Mouse (Mus musculus) cortical plate, adult 2 months (tissue): ENCODE data around the gene Psrc1. TPM values are rescaled to one million over a fixed set of nuclear protein-coding genes. Genes with fewer than 3 reads are reported as not detected.

Experiments
- H3K27ac ChIP-seq: fragments of 200-500 bp; 2 replicates; pipeline ENCODE4 v1.5.1; 2012; ENCODE audit warnings: low read length, control low read depth, inconsistent platforms; ENCODE audit not compliant: insufficient read depth
- H3K4me1 ChIP-seq: fragments of 200-500 bp; 2 replicates; pipeline ENCODE4 v1.6.1; 2011; ENCODE audit warnings: low read length; ENCODE audit not compliant: control insufficient read depth, insufficient read depth
- H3K4me3 ChIP-seq: fragments of 200-500 bp; 2 replicates; pipeline ENCODE4 v1.5.1; 2011; ENCODE audit warnings: mild to moderate bottlenecking, low read length, control low read depth; ENCODE audit not compliant: insufficient read depth
- CTCF ChIP-seq: fragments of 200-500 bp; IDR thresholded peaks from 2 replicates; pipeline ENCODE4 v1.5.1; 2011; ENCODE audit warnings: mild to moderate bottlenecking, control low read depth, low read length; ENCODE audit not compliant: insufficient read depth; ENCODE audit errors: extremely low read depth
- POLR2A ChIP-seq: fragments of 200-500 bp; IDR thresholded peaks from 2 replicates; pipeline ENCODE4 v1.6.1; 2011; ENCODE audit warnings: mild to moderate bottlenecking, low read length, control low read depth; ENCODE audit not compliant: insufficient read depth; ENCODE audit errors: extremely low read depth
- polyA plus RNA-seq: library from polyadenylated mRNA; depleted of rRNA; stranded (reverse); fragments of >200 nt; gene quantifications from 2 replicates; pipeline ENCODE4 v1.2.3, GENCODE M21; 2012

The Psrc1 gene
- polyA plus RNA-seq, 1 experiment: 29.9 TPM

- Histone ChIP-seq H3K4me1 (peaks cover 10% of the 10 kb centered on the region), H3K4me3 (peak overlapping the region; percentile 65), H3K27ac (peak overlapping the region; percentile 84; the same call in 1 of the 2 replicates)
- no peak for TF ChIP-seq POLR2A
- no peak for TF ChIP-seq CTCF
Measured at GRCm38 (mm10) chr3:108415831-108416223, 32.2 kb downstream of the Psrc1 start.

DNA sequence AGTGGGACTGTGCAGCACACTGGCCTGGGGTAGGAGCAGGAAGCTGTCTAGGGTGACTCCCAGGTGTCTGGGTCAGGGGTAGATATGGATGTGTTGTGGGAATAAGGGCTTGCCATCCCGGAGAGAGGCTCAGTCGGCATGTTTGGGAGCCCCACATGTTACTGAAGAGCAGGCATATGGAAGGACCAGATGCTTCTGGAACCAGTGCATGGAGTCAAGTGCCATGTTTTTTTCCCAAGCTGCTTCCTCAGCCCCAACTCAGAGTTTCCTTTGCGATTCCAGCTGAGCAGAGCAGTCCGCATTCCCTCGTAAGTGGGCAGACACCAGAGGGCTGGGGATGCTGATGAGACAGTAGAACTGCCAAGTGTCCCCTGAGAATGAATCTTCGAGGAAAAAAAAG is 39.4 kb downstream of the Psrc1 start:
- Histone ChIP-seq H3K27ac (no peak overlapping the region), H3K4me3 (no peak overlapping the region), H3K4me1 (no peaks in the 10 kb centered on the region)
- no peak for TF ChIP-seq CTCF
- TF ChIP-seq POLR2A: no peak

DNA sequence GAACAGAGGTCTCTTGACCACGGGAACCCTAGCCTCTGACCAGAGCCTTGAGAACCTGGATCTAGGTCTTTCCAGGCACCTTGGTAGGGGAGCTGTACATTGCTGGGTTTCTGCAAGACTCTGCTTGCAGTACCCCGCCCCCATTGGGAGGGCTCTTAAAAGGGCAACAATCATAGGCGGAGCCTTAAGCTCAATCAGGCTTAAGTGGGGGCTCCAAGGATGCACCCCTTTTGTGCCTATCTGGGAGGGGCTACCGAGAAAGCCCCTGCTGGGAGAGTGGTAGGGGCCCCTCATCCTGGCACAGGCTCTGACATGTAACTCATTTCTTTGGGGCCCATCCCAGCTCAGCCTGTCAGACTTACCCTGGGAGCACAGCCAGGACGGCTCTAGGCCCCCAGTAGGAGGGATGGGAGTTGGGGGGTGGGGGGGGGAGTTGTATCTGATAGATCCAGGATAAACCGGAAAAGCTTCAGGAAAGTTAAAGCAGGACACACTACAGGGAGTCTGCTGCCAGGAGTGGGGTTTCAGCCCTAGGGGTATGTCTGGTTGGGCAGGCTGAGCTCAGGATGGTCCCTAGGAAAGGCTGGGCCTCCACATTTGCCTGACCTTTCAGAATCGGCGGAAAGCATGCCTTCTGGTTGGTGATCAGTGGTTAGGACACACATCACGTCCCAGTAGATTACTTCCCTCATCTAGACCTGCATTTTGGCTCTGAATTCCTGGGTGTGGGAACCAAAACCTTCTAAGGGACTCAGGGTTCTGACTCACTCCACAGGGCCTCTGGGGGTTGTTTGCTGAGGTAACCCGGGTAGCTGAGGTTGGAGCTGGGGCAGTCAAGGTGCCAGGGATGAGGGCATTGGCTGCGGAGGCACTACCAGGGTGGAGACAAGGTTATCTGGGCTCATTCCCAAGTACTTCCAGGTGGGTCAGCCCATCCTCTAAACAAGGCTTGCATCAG is 40.5 kb downstream of the Psrc1 start:
- Histone ChIP-seq H3K4me3 (0 out of 2 replicates have a peak overlapping the region, but pooled peaks have one; percentile 3), H3K4me1 (no peaks in the 10 kb centered on the region), H3K27ac (no peak overlapping the region)
- TF ChIP-seq POLR2A: 0 out of 2 replicates have a peak, but pooled peaks have one; percentile 30
- no peak for TF ChIP-seq CTCF

- no peak overlapping the region for H3K4me3 ChIP-seq
- no peaks in the 10 kb centered on the region for H3K4me1 ChIP-seq
- no peak overlapping the region for H3K27ac ChIP-seq
- TF ChIP-seq CTCF: no peak
- TF ChIP-seq POLR2A: 0 out of 2 replicates have a peak, but pooled peaks have one; percentile 10
Measured at GRCm38 (mm10) chr3:108424944-108425623, 41.4 kb downstream of the Psrc1 start.

- TF ChIP-seq POLR2A: no peak
- no peak for TF ChIP-seq CTCF
- H3K27ac ChIP-seq: no peak overlapping the region
- no peaks in the 10 kb centered on the region for H3K4me1 ChIP-seq
- H3K4me3 ChIP-seq: no peak overlapping the region
Measured at GRCm38 (mm10) chr3:108425624-108426018, 42.0 kb downstream of the Psrc1 start.

- H3K27ac ChIP-seq: no peak overlapping the region
- no peak overlapping the region for H3K4me3 ChIP-seq
- TF ChIP-seq POLR2A: no peak
- no peak for TF ChIP-seq CTCF
- H3K4me1 ChIP-seq: no peaks in the 10 kb centered on the region
Measured at GRCm38 (mm10) chr3:108432542-108433187, 49.0 kb downstream of the Psrc1 start.

GRCm38 (mm10) chr3:108433188-108433880 is 49.7 kb downstream of the Psrc1 start:
- TF ChIP-seq POLR2A (no peak), CTCF (no peak)
- no peak overlapping the region for H3K4me3 ChIP-seq
- no peaks in the 10 kb centered on the region for H3K4me1 ChIP-seq
- H3K27ac ChIP-seq: no peak overlapping the region

DNA sequence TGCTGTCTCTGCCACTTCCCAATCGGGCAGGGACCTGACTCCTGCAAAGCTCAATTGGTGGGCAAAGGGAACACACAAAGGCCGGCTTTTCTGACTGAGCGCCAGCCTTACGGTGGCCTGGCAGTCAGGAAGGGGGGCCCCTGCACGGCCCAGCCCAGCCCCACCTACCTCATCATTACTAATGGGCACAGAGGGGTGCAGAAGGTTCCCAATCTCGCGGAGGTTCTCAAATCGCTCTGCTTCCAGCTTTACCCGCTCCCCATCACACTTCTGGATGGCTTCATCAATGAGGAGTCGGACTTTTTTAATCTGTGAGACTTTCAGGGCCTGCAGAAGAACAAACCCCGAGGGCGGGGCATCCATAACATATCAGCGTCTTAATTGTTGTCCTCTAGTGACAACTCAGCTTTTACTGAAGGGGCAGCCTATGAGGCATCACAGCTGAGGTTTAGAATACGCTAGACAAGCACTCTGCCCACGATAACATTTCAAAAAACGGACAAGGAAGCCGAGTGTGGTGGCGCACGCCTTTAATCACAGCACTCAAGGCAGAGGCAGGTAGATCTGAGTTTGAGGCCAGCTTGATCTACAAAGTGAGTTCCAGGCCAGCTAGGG is 50.3 kb downstream of the Psrc1 start:
- Histone ChIP-seq H3K27ac (no peak overlapping the region), H3K4me3 (no peak overlapping the region), H3K4me1 (no peaks in the 10 kb centered on the region)
- no peak for TF ChIP-seq POLR2A
- TF ChIP-seq CTCF: no peak

DNA sequence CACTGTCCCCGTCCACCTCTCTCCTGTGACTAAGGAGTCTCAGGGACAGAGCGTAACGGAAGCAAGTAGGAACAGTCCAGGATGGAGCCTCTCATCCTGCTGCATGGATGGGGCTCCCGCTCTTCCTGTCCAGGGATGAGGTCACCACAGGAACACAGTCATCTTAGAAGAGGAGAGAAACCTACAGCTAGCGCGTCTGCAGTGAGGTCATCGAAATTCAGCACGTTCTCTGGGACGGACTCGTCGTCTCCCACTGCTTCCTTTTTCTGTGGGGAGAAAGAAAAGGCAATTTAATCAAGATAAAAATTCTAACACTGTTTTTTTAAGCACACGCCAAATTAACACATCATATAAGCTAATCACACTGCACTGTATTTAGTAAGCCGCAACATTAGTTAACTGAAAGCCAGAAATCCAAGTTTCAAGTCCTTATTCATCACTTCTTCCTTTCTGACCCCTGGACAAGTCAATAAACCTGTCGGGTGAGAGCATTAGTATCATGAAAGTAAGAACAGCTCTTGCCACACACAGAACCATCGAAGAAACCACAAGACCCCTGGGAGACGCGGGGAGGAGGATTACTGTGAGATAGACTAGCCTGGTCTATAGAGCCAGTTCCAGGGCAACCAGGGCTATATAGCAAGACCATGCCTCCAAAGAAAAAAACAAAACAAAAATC is 52.2 kb downstream of the Psrc1 start:
- 0 out of 2 replicates have a peak, but pooled peaks cover 2% of the 10 kb centered on the region for H3K4me1 ChIP-seq
- no peak overlapping the region for H3K4me3 ChIP-seq
- TF ChIP-seq POLR2A (no peak), CTCF (no peak)

More for the DNA sequence above, 52.2 kb downstream of the Psrc1 start:
- no peak overlapping the region for H3K27ac ChIP-seq
